In genomic region chr6:116895114-116895513, GRCm38 (mm10) we compare ENCODE assay signal across 8 mouse cellular contexts.
DNase-seq lines count a peak whose midpoint lies in the region; ATAC-seq and TF ChIP-seq lines count a peak whose summit lies in the region.

No protein-coding gene starts in this region.

- TF ChIP-seq CTCF in layer of hippocampus, adult 2 months (conservative IDR thresholded peaks at IDR 0.05): no peak

- no peaks in the 10 kb centered on the region for H3K9me3 ChIP-seq in liver, embryonic 11.5 days (ENCODE audit: control insufficient read depth, low read length)
- H3K9me3 ChIP-seq in forebrain, embryonic 15.5 days: no peaks in the 10 kb centered on the region
- no peaks in the 10 kb centered on the region for H3K9me3 ChIP-seq in neural tube, embryonic 14.5 days (ENCODE audit: control insufficient read depth, low read length)

- WGBS in liver, embryonic 11.5 days: 70% methylated on average over 5 of the region's 5 CpGs
- 24% methylated on average over 5 of the region's 5 CpGs for WGBS in forebrain, embryonic 15.5 days
- 39% methylated on average over 5 of the region's 5 CpGs for WGBS in neural tube, embryonic 14.5 days

- H3K4me3 ChIP-seq in liver, embryonic 11.5 days (ENCODE audit: low read depth, low read length): no peak overlapping the region
- H3K4me3 ChIP-seq in forebrain, embryonic 15.5 days: no peak overlapping the region
- H3K4me3 ChIP-seq in layer of hippocampus, adult 2 months: no peak overlapping the region
- no peak overlapping the region for H3K4me3 ChIP-seq in neural tube, embryonic 14.5 days (ENCODE audit: low read depth, low read length)

- H3K27ac ChIP-seq in liver, embryonic 11.5 days (ENCODE audit: low read depth, low read length): no peak overlapping the region
- peak overlapping the region; percentile 45 for H3K27ac ChIP-seq in forebrain, embryonic 15.5 days (replicated peaks)
- H3K27ac ChIP-seq in layer of hippocampus, adult 2 months: no peak overlapping the region
- peak overlapping the region; percentile 39; the same call in 1 of the 2 replicates for H3K27ac ChIP-seq in neural tube, embryonic 14.5 days (ENCODE audit: low read depth, low read length)

- no peak overlapping the region for H3K4me2 ChIP-seq in liver, embryonic 11.5 days
- no peak overlapping the region for H3K4me2 ChIP-seq in forebrain, embryonic 15.5 days (replicated peaks)
- H3K4me2 ChIP-seq in neural tube, embryonic 14.5 days (ENCODE audit: low read depth, low read length): no peak overlapping the region

- no peaks in the 10 kb centered on the region for H3K36me3 ChIP-seq in liver, embryonic 11.5 days (ENCODE audit: control insufficient read depth, insufficient read depth, low read length)
- no peaks in the 10 kb centered on the region for H3K36me3 ChIP-seq in forebrain, embryonic 15.5 days
- H3K36me3 ChIP-seq in neural tube, embryonic 14.5 days (ENCODE audit: control insufficient read depth, insufficient read depth, low read length): no peaks in the 10 kb centered on the region

- no peaks in the 10 kb centered on the region for H3K27me3 ChIP-seq in liver, embryonic 11.5 days (replicated peaks; ENCODE audit: control insufficient read depth, insufficient read depth, low read length)
- H3K27me3 ChIP-seq in forebrain, embryonic 15.5 days: no peaks in the 10 kb centered on the region
- H3K27me3 ChIP-seq in neural tube, embryonic 14.5 days (ENCODE audit: control insufficient read depth, insufficient read depth, low read length): no peaks in the 10 kb centered on the region

- no peak for ATAC-seq in liver, embryonic 11.5 days (replicated peaks; ENCODE audit: low FRiP score)
- 0 out of 2 replicates have a peak, but pooled peaks have one; percentile 66 for ATAC-seq in cerebellum, adult (ENCODE audit: insufficient number of reproducible peaks, low FRiP score, low TSS enrichment)
- ATAC-seq in forebrain, embryonic 15.5 days (replicated peaks): peak; percentile 91
- ATAC-seq in neural tube, embryonic 14.5 days (ENCODE audit: low read depth): peak; percentile 87; the same call in 1 of the 2 replicates
- no peak for ATAC-seq in erythroblast, adult 5-6 weeks (replicated peaks; ENCODE audit: low FRiP score, poor library complexity, severe bottlenecking)

- DNase-seq in liver: peak; percentile 48
- DNase-seq in liver, embryonic 11.5 days (ENCODE audit: low spot score): no peak
- peak; percentile 34 to 53 for DNase-seq in layer of hippocampus, adult 2 months (ENCODE audit: low spot score in 2 of 2)
- no peak for DNase-seq in spleen, adult 12 weeks (ENCODE audit: low spot score)

- H3K9ac ChIP-seq in liver, embryonic 11.5 days (ENCODE audit: low read depth, low read length): no peak overlapping the region
- no peak overlapping the region for H3K9ac ChIP-seq in forebrain, embryonic 15.5 days (replicated peaks)
- H3K9ac ChIP-seq in neural tube, embryonic 14.5 days (replicated peaks; ENCODE audit: low read depth, low read length): no peak overlapping the region

- H3K4me1 ChIP-seq in liver, embryonic 11.5 days (replicated peaks; ENCODE audit: control insufficient read depth, insufficient read depth, low read length): no peaks in the 10 kb centered on the region
- H3K4me1 ChIP-seq in forebrain, embryonic 15.5 days: peaks cover 17% of the 10 kb centered on the region
- H3K4me1 ChIP-seq in neural tube, embryonic 14.5 days (ENCODE audit: control insufficient read depth, insufficient read depth, low read length): 0 out of 2 replicates have a peak, but pooled peaks cover 2% of the 10 kb centered on the region

Comparison
In these comparisons a context has a peak if more than half of its experiments do, and no peak if none do; other contexts are left out.
1. DNase-seq: peak in liver (single experiment) and layer of hippocampus, adult 2 months (2 of 2); none in liver, embryonic 11.5 days (single experiment) and spleen, adult 12 weeks (single experiment).
2. ATAC-seq: peak in cerebellum, adult (single experiment), forebrain, embryonic 15.5 days (single experiment) and neural tube, embryonic 14.5 days (single experiment); none in liver, embryonic 11.5 days (single experiment) and erythroblast, adult 5-6 weeks (single experiment).
3. H3K27ac ChIP-seq: peak in forebrain, embryonic 15.5 days (single experiment) and neural tube, embryonic 14.5 days (single experiment); none in liver, embryonic 11.5 days (single experiment) and layer of hippocampus, adult 2 months (single experiment).